Mouse (Mus musculus) Muller cell, postnatal 12 days (primary cell): ENCODE results near the gene Sema3d.

Experiments
- DNase-seq: peaks from one replicate; pipeline ENCODE4 v3.0.0-alpha.2; 2015; ENCODE audit errors: inconsistent ontology term

The Sema3d gene

DNA sequence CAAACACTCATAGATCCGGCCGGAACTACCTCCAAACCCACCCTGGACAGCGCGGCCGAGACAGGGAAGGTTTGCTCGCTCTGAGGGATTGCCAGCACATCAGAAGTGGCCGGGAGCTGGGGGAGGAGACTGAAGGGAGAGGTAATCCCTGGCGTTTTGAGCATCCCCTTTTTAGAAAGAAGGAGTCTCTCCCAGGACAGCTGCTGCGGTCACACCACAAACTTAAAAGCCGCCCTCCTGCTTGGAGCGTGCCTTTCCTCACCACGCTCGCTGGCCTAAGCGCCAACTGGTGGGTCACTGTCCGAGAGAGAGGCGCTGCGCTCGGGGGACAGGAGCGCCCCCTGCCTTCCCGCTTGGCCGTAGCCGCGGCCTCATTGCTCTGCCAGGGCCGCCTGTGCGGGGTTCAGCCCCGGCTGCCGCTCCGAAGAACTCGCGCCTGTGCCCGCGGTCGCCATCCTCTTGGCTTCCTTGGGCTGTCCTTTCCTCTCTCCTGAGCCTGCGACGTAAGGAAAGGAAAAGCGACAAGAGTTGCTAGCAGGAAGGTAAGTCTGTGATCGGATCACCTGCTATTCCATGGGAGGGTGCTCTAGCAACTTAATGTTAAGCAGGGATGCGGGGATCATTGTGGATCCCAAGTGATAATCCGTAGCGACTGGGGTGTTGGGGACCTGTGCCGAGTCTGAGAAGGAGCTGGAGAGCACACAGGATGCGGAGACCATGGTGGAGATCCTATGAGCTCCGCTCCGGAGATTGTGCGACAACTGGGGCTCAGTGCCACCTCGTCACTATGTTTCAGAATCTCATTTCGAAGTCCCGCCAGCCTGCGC lies at the start of gene Sema3d:
Sema3d (plus strand) TSS at position 253 of the 827 bp plus-strand sequence.
- peak; percentile 86 for DNase-seq

DNA sequence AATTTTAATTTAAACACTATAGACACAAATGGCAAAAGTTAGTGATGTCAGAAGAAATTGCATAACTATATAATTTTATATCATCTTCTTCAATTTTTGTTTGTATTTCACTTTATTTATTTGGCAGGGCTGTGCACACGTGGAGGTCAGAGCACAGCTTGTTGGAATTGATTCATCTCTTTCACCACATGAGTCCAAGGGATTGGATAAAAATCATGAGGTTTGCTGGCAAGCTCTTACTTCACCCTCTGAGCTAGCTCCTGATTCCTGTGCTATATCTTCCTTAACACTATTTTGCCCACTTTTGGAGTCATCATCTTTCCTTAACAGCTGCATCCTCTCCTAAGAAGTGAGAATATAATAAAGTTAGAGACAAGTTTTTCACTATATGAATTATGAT lies 5.9 kb upstream of the Sema3d start:
- DNase-seq, result no peak

GRCm38 (mm10) chr5:12378900-12379299 lies 4.3 kb upstream of the Sema3d start:
- peak; percentile 81 for DNase-seq

DNA sequence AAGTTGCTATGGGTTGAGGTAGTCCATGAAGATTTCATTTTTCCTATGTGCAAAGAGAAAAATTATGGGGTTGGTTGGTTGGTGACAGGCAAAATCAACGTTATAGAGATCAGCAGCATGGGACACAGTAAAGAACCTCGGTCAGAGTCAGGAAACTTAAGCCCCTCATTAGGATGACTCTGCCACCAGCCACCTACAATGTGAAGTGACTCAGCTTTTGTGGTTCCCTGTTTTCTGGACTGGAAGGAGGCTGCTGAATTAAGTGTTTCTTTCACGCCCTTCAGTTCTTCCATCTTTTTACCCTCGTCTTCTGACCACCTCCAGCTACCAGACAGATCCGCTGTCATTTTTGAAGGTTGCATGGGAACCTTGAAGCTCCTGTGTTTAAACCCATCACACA lies 1.2 kb upstream of the Sema3d start:
- DNase-seq, result peak; percentile 11

DNA sequence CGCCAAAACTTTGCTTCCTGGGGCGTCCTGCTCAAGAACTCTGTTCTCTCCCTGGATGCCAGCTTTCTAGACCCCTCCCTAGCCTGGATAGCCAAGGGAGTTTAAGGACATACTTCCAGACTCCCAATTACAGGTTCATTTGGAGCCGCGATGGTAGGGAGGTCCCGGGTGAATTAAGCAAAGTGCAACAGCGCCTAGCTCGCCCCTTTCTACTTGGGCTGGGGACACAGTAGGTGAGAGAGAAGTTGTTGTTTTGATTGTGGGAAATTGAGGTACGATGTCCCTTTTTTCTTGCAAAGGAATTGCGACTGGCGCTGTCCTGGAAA lies 738 bp downstream of the Sema3d start:
- DNase-seq, result no peak

- no peak for DNase-seq
Measured at GRCm38 (mm10) chr5:12392667-12393066, 9.5 kb downstream of the Sema3d start.

DNA sequence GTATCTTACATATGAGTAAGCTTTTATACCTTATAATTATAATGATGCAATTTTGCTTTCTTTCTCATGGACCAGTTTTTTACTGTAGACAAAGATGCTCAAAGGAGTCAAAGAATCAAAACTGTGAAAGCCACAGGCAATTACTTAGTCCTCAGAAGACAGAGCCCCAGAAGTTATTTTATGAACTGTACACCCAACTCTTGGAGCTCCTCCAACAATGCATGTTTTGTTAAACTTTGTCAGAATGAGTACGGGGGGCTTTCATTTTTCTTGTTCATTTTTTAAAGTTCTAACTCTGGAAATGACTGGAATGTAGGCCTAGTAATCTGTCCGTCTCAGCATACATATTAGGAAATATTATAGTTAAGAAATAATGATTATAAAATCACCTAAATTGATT lies 16.1 kb downstream of the Sema3d start:
- no peak for DNase-seq

DNA sequence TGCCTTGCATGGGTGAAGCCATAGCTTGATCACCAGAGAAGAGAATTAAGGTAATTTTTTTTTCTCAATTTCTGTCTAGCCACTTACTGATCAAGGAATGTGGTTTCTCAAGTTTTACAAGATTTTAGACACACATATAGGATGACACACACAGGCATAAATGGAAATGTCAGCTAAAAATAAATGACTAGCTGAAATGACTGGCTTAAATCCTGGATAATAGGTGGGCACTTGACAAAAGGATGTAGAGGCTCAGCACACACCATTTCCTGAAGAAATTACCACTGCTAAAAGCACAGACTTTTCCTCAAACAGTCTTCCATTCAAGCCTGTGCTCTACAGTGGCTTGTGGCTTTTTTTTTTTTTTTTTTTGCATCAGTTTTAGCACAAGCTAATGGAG lies 21.0 kb downstream of the Sema3d start:
- DNase-seq, result no peak

DNA sequence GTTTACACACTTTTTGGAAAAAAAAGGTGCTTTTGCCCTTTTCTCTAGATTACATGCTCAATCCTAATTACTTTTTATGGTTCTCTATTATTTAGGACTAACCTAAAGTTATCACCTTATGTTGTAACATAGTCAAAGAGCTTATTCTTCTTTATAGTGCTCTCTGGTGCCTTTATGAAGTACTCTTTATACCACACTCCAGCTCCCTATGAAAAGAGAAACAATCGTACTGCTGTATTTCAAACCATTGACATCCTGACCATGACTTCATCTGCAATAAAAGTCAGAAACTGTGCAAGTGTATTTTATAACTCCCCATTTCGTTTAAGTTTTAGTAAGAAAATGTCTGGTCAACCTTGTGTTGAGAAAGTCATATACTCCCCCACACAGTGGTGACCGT lies 29.4 kb downstream of the Sema3d start:
- no peak for DNase-seq

DNA sequence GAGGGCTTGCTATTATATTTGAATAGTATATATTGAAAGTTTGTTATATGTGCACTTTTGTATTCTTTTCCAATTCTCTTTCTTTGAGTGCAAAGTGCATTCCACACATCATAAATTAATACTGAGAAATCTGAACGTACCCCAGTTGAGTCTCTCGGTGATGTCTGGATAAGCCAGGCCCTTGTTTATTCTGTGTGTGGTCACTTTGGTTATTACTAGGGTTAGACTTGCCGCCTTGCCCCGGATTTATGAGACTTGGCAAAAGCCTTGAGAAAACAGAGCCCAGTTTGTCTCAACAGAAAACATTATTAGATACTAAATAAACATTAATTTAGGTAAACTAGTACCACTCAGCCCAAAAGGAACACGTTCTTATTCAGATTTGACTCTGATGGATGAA lies 40.1 kb downstream of the Sema3d start:
- no peak for DNase-seq

DNA sequence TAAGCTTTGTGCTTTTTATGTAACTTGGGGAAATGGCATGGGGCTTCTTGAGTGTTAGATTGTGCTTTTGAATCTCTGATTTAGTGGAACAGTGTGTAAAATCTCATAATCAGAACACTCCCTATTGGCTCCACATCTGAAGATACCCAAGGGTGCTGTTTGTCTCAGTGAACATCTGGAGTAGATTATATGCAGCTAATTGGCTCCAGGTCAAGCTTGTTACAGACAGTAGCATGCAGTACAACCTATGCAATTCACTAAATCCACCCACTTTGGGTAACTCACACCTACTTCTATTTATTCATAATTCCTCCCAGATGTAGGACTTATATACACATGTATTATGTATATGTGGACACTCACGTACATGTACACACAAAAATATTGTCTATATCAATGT lies 58.6 kb downstream of the Sema3d start:
- no peak for DNase-seq

DNA sequence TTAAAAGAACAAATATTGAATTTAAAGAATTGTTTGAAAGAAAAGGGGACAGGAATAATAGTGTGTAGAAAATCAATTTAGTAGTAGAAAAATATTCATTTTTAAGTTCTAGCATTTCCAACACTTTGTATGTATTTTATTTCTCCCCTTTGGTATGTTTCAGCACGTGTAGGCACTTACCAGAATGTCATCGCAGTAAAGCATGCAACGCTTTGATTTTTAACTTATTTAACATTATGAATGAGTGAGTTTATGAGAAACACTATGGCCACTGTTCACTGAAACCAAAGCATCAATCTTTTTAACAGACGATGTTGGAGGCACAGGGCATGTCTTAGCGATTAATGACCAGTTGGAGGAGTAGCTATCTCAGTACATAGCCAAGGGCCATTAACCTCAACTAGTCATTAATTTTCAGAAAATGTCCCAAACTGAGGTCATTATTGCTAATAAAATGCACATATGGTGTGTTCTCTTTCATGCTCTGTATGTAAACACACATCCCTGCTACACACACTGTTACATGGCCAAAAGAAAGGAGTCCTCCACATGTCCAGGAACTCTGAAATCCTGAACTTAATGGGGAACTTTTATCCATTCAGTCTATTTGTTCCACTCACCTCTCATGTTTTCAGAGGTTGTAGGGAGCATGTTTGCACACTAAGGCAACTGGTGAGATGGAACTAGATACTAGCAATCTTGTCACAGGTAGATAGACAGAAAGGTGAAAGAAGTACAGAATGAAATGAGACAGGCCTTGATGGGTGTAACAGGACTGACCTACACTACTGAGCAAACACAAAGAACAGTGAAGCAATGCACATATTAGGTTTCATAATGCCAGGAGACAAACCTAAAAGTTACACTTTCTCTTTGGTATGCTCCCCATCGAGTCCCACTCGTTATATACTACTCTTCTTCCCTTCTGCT lies 59.3 kb downstream of the Sema3d start:
- DNase-seq, result no peak

DNA sequence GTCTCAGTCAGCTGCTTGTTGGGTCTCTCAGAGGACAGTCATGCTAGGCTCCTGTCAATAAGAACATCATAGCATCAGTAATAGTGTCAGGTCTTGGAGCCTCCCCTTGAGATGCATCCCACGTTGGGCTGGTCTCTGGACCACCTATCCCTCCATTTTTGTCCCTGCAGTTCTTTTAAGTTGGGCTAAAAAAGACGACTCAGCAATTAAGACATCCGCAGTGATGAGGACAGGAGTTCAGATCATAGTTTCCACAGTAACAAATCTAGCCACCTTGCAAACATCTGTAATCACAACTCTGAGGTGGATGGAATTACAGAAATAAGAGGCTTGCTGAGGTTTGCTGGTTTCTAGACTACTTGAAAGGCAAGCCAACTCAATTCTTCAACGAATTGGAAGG lies 67.9 kb downstream of the Sema3d start:
- DNase-seq, result no peak

GRCm38 (mm10) chr5:12454946-12455345 lies 71.8 kb downstream of the Sema3d start:
- no peak for DNase-seq

- DNase-seq, result peak; percentile 9
Measured at GRCm38 (mm10) chr5:12457509-12457908, 74.3 kb downstream of the Sema3d start.

DNA sequence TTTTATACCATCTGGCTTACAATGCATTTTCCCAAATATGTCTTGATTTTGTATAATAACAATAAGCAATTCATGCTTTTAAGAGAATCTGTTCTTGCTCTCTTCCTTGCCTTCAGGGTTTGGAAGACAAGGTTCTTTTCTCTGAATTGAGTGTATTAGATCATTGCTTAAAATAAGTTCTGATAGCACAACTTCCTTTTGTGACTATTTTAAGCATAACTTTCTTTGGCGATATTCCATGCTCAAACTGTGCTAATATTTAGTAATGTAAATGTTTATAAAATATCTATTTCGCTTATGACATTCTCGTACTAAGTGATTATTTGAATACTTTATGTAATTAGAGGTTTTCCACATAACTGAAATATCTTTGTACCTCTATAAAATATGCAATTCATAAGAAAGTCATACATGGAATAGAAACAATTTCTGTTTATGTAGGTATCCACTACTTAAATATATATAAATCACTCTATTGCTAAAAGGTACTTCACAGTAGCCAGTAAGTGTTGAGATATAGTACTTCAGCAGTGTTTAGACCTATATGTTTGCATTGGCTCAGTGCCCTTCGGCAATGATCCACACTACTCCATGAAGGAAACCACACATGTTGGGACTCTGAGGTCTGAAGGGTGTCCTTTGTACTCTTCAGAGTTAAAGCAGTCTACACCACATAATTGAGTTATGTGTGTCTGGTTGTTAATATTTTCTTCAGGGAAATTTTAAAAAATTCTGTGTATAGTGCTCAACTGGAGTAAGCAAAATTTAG lies 84.6 kb downstream of the Sema3d start:
- no peak for DNase-seq

GRCm38 (mm10) chr5:12474904-12475638 lies 91.9 kb downstream of the Sema3d start:
- DNase-seq, result no peak

GRCm38 (mm10) chr5:12475639-12475916 lies 92.4 kb downstream of the Sema3d start:
- DNase-seq, result no peak

DNA sequence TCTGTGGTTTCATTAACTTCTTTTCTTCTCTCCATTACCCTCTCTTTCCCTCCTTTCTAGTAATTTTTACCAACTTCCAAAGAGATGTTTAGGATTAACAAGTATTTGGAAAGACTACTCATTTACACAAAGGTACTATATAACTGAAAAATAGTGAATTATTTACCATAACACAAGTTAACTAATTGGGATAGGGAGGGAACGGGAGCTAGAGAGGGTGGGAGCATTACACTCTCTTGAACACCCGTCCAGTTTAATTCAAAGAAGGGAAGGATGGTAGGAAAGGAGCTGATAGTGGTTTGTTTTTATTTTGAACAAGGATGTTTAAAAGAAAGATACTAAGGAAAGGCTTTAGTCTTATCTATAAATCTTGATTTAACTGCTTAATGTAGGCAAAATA lies 104.7 kb downstream of the Sema3d start:
- no peak for DNase-seq

- DNase-seq, result no peak
Measured at GRCm38 (mm10) chr5:12491704-12492103, 108.5 kb downstream of the Sema3d start.

- DNase-seq, result no peak
Measured at GRCm38 (mm10) chr5:12498227-12498928, 115.2 kb downstream of the Sema3d start.
